Mouse (Mus musculus): ENCODE measurements around the gene Arhgap15.

GRCm38 (mm10) chr2:44016720-44017119 is 268.1 kb downstream of the Arhgap15 start:
- TF ChIP-seq POLR2AphosphoS2 (IDR thresholded peaks at IDR 0.05; ENCODE audit: low read length) (no peak), CTCF (IDR thresholded peaks at IDR 0.05 in 2 of 3, conservative IDR thresholded peaks at IDR 0.05 in 1 of 3; ENCODE audit: control insufficient read depth in 1 of 3, insufficient read depth in 1 of 3, low read depth in 2 of 3, low read length in 3 of 3, poor library complexity in 1 of 3, severe bottlenecking in 1 of 3) (no peak), KAT2A (conservative IDR thresholded peaks at IDR 0.05; ENCODE audit: low read depth, low read length) (no peak), ZMIZ1 (IDR thresholded peaks at IDR 0.05; ENCODE audit: low read depth, low read length) (no peak), POLR2A (IDR thresholded peaks at IDR 0.05; ENCODE audit: control insufficient read depth in 1 of 2, insufficient read depth in 1 of 2, low read depth in 1 of 2, low read length in 2 of 2, poor library complexity in 1 of 2) (no peak), GATA1 (IDR thresholded peaks at IDR 0.05; ENCODE audit: low read depth, low read length) (no peak), USF1 (IDR thresholded peaks at IDR 0.05; ENCODE audit: low read depth, low read length) (no peak), TAL1 (IDR thresholded peaks at IDR 0.05; ENCODE audit: low read length) (no peak), POLR2AphosphoS5 (IDR thresholded peaks at IDR 0.05; ENCODE audit: borderline replicate concordance, low read depth, low read length) (no peak)
